Mouse (Mus musculus): Measurements from ENCODE around the gene Tspan14. TPM values are rescaled to one million over a fixed set of nuclear protein-coding genes. Genes with fewer than 3 reads are reported as not detected.

Tspan14 gene
- polyA plus RNA-seq, 1 experiment from 2014 or later = 77.3 TPM

- H3K9me3 ChIP-seq (ENCODE audit: low read length) = no peaks in the 10 kb centered on the region
- TF ChIP-seq CTCF (IDR thresholded peaks at IDR 0.05) (no peak), EP300 (IDR thresholded peaks at IDR 0.05) (no peak)
- no peak overlapping the region for H3K4me3 ChIP-seq (ENCODE audit: low read depth, low read length)
- H3K36me3 ChIP-seq (ENCODE audit: insufficient read depth, low read length) = no peaks in the 10 kb centered on the region
- no peak overlapping the region for H3K4me2 ChIP-seq (replicated peaks; ENCODE audit: low read depth, low read length)
- ATAC-seq (no peak), DNase-seq (ENCODE audit: low spot score) (no peak)
- H3K4me1 ChIP-seq (ENCODE audit: insufficient read depth, low read depth, low read length) = no peaks in the 10 kb centered on the region
- WGBS = 85% methylated on average over 7 of the region's 7 CpGs
- no peaks in the 10 kb centered on the region for H3K27me3 ChIP-seq (replicated peaks; ENCODE audit: insufficient read depth, low read length)
- H3K27ac ChIP-seq (ENCODE audit: low read length) = no peak overlapping the region
- H3K9ac ChIP-seq (replicated peaks; ENCODE audit: low read depth) = no peak overlapping the region
Measured at GRCm38 (mm10) chr14:40892326-40892825, 74.2 kb downstream of the Tspan14 start.

- H3K4me2 ChIP-seq (replicated peaks; ENCODE audit: low read depth, low read length) = no peak overlapping the region
- no peaks in the 10 kb centered on the region for H3K9me3 ChIP-seq (ENCODE audit: low read length)
- no peak for ATAC-seq
- TF ChIP-seq CTCF (IDR thresholded peaks at IDR 0.05) (no peak), EP300 (IDR thresholded peaks at IDR 0.05) (no peak)
- no peak overlapping the region for H3K27ac ChIP-seq (ENCODE audit: low read length)
- H3K9ac ChIP-seq (replicated peaks; ENCODE audit: low read depth) = no peak overlapping the region
- H3K4me3 ChIP-seq (ENCODE audit: low read depth, low read length) = no peak overlapping the region
- DNase-seq (ENCODE audit: low spot score) = no peak
- no peaks in the 10 kb centered on the region for H3K4me1 ChIP-seq (ENCODE audit: insufficient read depth, low read depth, low read length)
- 85% methylated on average over 4 of the region's 4 CpGs for WGBS
- H3K27me3 ChIP-seq (replicated peaks; ENCODE audit: insufficient read depth, low read length) = no peaks in the 10 kb centered on the region
- no peaks in the 10 kb centered on the region for H3K36me3 ChIP-seq (ENCODE audit: insufficient read depth, low read length)
Measured at GRCm38 (mm10) chr14:40891506-40891905, 75.1 kb downstream of the Tspan14 start.

GRCm38 (mm10) chr14:40889704-40890103, 76.9 kb downstream of the Tspan14 start:
- TF ChIP-seq CTCF (IDR thresholded peaks at IDR 0.05) (no peak), EP300 (IDR thresholded peaks at IDR 0.05) (peak; percentile 58; the same call in 1 of the 2 replicates)
- H3K4me2 ChIP-seq (replicated peaks; ENCODE audit: low read depth, low read length) = no peak overlapping the region
- peak; percentile 75 for ATAC-seq
- peak; percentile 73 for DNase-seq (ENCODE audit: low spot score)
- no peaks in the 10 kb centered on the region for H3K36me3 ChIP-seq (ENCODE audit: insufficient read depth, low read length)
- H3K4me1 ChIP-seq (ENCODE audit: insufficient read depth, low read depth, low read length) = no peaks in the 10 kb centered on the region; the same call in 1 of the 2 replicates
- H3K9ac ChIP-seq (replicated peaks; ENCODE audit: low read depth) = no peak overlapping the region
- WGBS = 34% methylated on average over 4 of the region's 4 CpGs
- H3K4me3 ChIP-seq (ENCODE audit: low read depth, low read length) = no peak overlapping the region
- no peaks in the 10 kb centered on the region for H3K9me3 ChIP-seq (ENCODE audit: low read length)
- H3K27me3 ChIP-seq (replicated peaks; ENCODE audit: insufficient read depth, low read length) = no peaks in the 10 kb centered on the region
- no peak overlapping the region for H3K27ac ChIP-seq (ENCODE audit: low read length)

GRCm38 (mm10) chr14:40889181-40889580, 77.4 kb downstream of the Tspan14 start:
- H3K27me3 ChIP-seq (replicated peaks; ENCODE audit: insufficient read depth, low read length) = no peaks in the 10 kb centered on the region
- no peak overlapping the region for H3K27ac ChIP-seq (ENCODE audit: low read length)
- no peak overlapping the region for H3K9ac ChIP-seq (replicated peaks; ENCODE audit: low read depth)
- peak; percentile 63 for ATAC-seq
- 58% methylated on average over 2 of the region's 2 CpGs for WGBS
- H3K4me1 ChIP-seq (ENCODE audit: insufficient read depth, low read depth, low read length) = no peaks in the 10 kb centered on the region; the same call in 1 of the 2 replicates
- no peak for TF ChIP-seq CTCF (IDR thresholded peaks at IDR 0.05)
- TF ChIP-seq EP300 (IDR thresholded peaks at IDR 0.05) = no peak
- DNase-seq (ENCODE audit: low spot score) = peak; percentile 63
- no peak overlapping the region for H3K4me2 ChIP-seq (replicated peaks; ENCODE audit: low read depth, low read length)
- no peak overlapping the region for H3K4me3 ChIP-seq (ENCODE audit: low read depth, low read length)
- no peaks in the 10 kb centered on the region for H3K36me3 ChIP-seq (ENCODE audit: insufficient read depth, low read length)
- H3K9me3 ChIP-seq (ENCODE audit: low read length) = no peaks in the 10 kb centered on the region

- ATAC-seq = no peak
- Histone ChIP-seq H3K4me3 (ENCODE audit: low read depth, low read length) (no peak overlapping the region), H3K27ac (ENCODE audit: low read length) (no peak overlapping the region), H3K9ac (replicated peaks; ENCODE audit: low read depth) (no peak overlapping the region), H3K9me3 (ENCODE audit: low read length) (no peaks in the 10 kb centered on the region), H3K36me3 (ENCODE audit: insufficient read depth, low read length) (no peaks in the 10 kb centered on the region), H3K4me2 (replicated peaks; ENCODE audit: low read depth, low read length) (no peak overlapping the region), H3K27me3 (replicated peaks; ENCODE audit: insufficient read depth, low read length) (no peaks in the 10 kb centered on the region), H3K4me1 (ENCODE audit: insufficient read depth, low read depth, low read length) (no peaks in the 10 kb centered on the region; the same call in 1 of the 2 replicates)
- no peak for DNase-seq (ENCODE audit: low spot score)
- WGBS = 74% methylated on average over 6 of the region's 6 CpGs
- TF ChIP-seq EP300 (IDR thresholded peaks at IDR 0.05) (no peak), CTCF (IDR thresholded peaks at IDR 0.05) (peak; percentile 64)
Measured at GRCm38 (mm10) chr14:40886428-40887202, 80.0 kb downstream of the Tspan14 start.

- no peak overlapping the region; the same call in 1 of the 2 replicates for H3K27ac ChIP-seq (ENCODE audit: low read length)
- peak overlapping the region; percentile 32; the same call in 1 of the 2 replicates for H3K4me2 ChIP-seq (replicated peaks; ENCODE audit: low read depth, low read length)
- WGBS = 0% methylated on average over 1 of the region's 1 CpGs
- ATAC-seq (peak; percentile 37; the same call in 1 of the 2 replicates), DNase-seq (ENCODE audit: low spot score) (peak; percentile 24)
- no peaks in the 10 kb centered on the region for H3K9me3 ChIP-seq (ENCODE audit: low read length)
- H3K27me3 ChIP-seq (replicated peaks; ENCODE audit: insufficient read depth, low read length) = no peaks in the 10 kb centered on the region
- no peak for TF ChIP-seq CTCF (IDR thresholded peaks at IDR 0.05)
- TF ChIP-seq EP300 (IDR thresholded peaks at IDR 0.05) = no peak
- no peaks in the 10 kb centered on the region for H3K36me3 ChIP-seq (ENCODE audit: insufficient read depth, low read length)
- H3K9ac ChIP-seq (replicated peaks; ENCODE audit: low read depth) = no peak overlapping the region
- no peak overlapping the region for H3K4me3 ChIP-seq (ENCODE audit: low read depth, low read length)
- no peaks in the 10 kb centered on the region; the same call in 1 of the 2 replicates for H3K4me1 ChIP-seq (ENCODE audit: insufficient read depth, low read depth, low read length)
Measured at GRCm38 (mm10) chr14:40885752-40886151, 80.9 kb downstream of the Tspan14 start.
